Mouse (Mus musculus): ENCODE results near the gene Olfr692. TPM values are rescaled to one million over a fixed set of nuclear protein-coding genes. Genes with fewer than 3 reads are reported as not detected.
A peak's percentile ranks its signal among the peaks of the same experiment; 100 is the strongest.
"Not testable (repeated sequence)": the region's sequence is repeated elsewhere in the genome, so short reads cannot be mapped to it uniquely, and the experiment has no call there.

Olfr692 gene
- polyA plus RNA-seq, 1 experiment, result not detected

DNA sequence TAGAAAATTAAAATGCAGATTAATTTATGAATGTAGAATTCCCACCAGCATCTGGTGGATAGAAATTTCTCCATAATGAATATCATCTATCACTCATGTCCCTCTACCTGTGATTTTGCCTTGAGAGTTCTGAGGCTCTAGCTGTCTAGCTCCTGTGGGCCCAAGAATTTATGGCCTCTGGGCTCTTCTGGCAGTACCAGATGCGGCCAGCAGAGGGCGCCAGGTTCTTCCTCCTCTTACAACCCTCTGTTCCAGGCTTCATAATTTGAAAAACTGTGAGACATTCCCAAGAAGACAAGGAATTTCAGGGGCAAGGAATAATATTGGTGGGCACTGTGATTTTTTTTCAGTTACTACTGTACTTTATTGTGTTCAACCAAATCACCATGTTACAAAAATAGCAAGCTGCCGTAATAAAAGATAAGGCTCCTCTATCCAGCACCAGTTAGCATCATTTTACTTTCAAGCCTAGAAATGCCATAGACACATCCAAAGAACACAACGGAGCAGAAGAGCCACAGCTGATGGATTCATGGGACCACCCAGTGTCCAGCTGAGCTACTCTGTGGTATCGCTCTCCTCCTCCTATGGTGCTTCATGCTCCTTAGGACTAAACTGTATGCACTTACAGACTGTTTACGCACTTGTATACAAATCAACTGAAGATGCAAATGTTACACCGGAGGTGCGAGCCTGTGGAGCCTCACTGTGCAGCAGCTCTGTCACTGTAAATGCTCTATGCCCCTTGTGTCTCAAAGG is 44.0 kb downstream of the Olfr692 start:
- H3K36me3 ChIP-seq (ENCODE audit: control insufficient read depth, insufficient read depth, low read length, poor library complexity, severe bottlenecking); H3K9ac ChIP-seq (ENCODE audit: low read depth, poor library complexity, severe bottlenecking); H3K27ac ChIP-seq (ENCODE audit: insufficient read depth, low read length); H3K4me1 ChIP-seq (ENCODE audit: control insufficient read depth, insufficient read depth, low read length); H3K9me3 ChIP-seq (replicated peaks; ENCODE audit: control insufficient read depth, insufficient read depth, low read length, poor library complexity, severe bottlenecking); H3K27me3 ChIP-seq (ENCODE audit: control insufficient read depth, insufficient read depth, low read length, poor library complexity, severe bottlenecking); H3K4me3 ChIP-seq (ENCODE audit: low read depth, low read length): not testable (repeated sequence)
- TF ChIP-seq CTCF (IDR thresholded peaks at IDR 0.05; ENCODE audit: low read depth, low read length), result peak; percentile 80

DNA sequence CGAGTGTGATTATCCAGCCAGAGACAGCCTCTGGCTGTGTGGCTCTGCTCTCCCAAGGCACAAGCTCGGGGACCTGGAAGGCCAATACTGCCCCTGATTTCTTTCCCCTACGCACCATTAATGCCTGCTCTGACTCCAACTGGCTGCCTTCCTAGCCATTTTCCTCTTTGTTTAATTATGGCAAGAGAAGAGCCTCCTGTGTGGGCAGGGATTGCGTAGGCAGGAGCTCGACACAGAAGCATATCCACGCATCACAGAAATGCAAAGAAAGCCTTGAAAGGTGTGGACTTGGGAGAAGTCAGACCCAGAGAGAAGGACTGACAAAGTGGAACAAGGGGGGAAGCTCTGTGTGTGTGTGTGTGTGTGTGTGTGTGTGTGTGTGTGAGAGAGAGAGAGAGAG is 46.4 kb downstream of the Olfr692 start:
- H3K9me3 ChIP-seq (replicated peaks; ENCODE audit: control insufficient read depth, insufficient read depth, low read length, poor library complexity, severe bottlenecking), result no peaks in the 10 kb centered on the region
- H3K36me3 ChIP-seq (ENCODE audit: control insufficient read depth, insufficient read depth, low read length, poor library complexity, severe bottlenecking), result no peaks in the 10 kb centered on the region
- peaks cover 1% of the 10 kb centered on the region for H3K4me1 ChIP-seq (ENCODE audit: control insufficient read depth, insufficient read depth, low read length)
- no peaks in the 10 kb centered on the region for H3K27me3 ChIP-seq (ENCODE audit: control insufficient read depth, insufficient read depth, low read length, poor library complexity, severe bottlenecking)
- no peak overlapping the region for H3K27ac ChIP-seq (ENCODE audit: insufficient read depth, low read length)
- no peak overlapping the region for H3K9ac ChIP-seq (ENCODE audit: low read depth, poor library complexity, severe bottlenecking)
- TF ChIP-seq POLR2A (IDR thresholded peaks at IDR 0.05; ENCODE audit: insufficient read depth, low read length) (no peak), EP300 (IDR thresholded peaks at IDR 0.05; ENCODE audit: insufficient read depth, low read depth, low read length) (no peak), CTCF (IDR thresholded peaks at IDR 0.05; ENCODE audit: low read depth, low read length) (no peak)
- H3K4me3 ChIP-seq (ENCODE audit: low read depth, low read length), result no peak overlapping the region

DNA sequence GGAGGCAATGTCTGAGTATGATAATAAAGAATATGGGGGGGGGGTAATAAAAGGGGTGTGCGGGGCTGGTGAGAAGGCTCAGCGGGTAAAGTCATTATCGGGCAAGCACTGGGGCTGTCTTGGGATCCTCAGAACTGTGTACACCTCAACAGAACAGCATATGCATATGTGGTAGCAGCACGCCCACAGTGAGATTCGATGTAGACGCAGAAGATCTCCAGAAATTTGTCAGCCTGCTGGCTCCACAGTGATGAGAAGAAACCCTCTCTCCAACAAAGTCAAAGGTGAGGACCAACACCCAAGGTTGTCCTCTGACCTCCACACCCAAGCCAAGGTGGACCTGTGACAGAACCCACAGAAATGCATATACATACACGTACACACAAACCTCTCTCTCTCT is 48.5 kb downstream of the Olfr692 start:
- H3K9ac ChIP-seq (ENCODE audit: low read depth, poor library complexity, severe bottlenecking), result no peak overlapping the region
- no peaks in the 10 kb centered on the region for H3K27me3 ChIP-seq (ENCODE audit: control insufficient read depth, insufficient read depth, low read length, poor library complexity, severe bottlenecking)
- TF ChIP-seq EP300 (IDR thresholded peaks at IDR 0.05; ENCODE audit: insufficient read depth, low read depth, low read length), result no peak
- TF ChIP-seq CTCF (IDR thresholded peaks at IDR 0.05; ENCODE audit: low read depth, low read length), result no peak
- TF ChIP-seq POLR2A (IDR thresholded peaks at IDR 0.05; ENCODE audit: insufficient read depth, low read length), result no peak

DNA sequence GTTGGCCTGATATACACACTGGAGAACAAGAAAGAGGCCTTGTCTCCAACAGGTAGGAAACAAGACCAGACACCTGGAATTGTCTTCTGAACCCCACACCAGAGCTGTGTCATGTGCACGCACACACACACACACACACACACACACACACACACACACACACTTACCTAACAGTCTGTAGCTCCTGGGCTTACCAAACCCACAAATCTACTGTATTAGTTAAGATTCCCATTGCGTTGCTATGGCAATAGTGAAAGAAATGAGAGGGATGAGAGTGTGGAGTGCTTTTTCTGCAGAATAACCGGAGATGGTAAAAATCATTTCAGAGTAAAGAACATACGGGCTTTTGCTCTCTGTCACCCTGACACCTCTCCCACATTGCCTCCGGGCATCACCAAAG is 50.1 kb downstream of the Olfr692 start:
- no peaks in the 10 kb centered on the region for H3K36me3 ChIP-seq (ENCODE audit: control insufficient read depth, insufficient read depth, low read length, poor library complexity, severe bottlenecking)
- peaks cover 1% of the 10 kb centered on the region for H3K4me1 ChIP-seq (ENCODE audit: control insufficient read depth, insufficient read depth, low read length)
- H3K9me3 ChIP-seq (replicated peaks; ENCODE audit: control insufficient read depth, insufficient read depth, low read length, poor library complexity, severe bottlenecking), result no peaks in the 10 kb centered on the region
- TF ChIP-seq EP300 (IDR thresholded peaks at IDR 0.05; ENCODE audit: insufficient read depth, low read depth, low read length) (no peak), CTCF (IDR thresholded peaks at IDR 0.05; ENCODE audit: low read depth, low read length) (no peak), POLR2A (IDR thresholded peaks at IDR 0.05; ENCODE audit: insufficient read depth, low read length) (no peak)
- no peak overlapping the region for H3K27ac ChIP-seq (ENCODE audit: insufficient read depth, low read length)
- H3K27me3 ChIP-seq (ENCODE audit: control insufficient read depth, insufficient read depth, low read length, poor library complexity, severe bottlenecking), result no peaks in the 10 kb centered on the region
- H3K4me3 ChIP-seq (ENCODE audit: low read depth, low read length), result no peak overlapping the region
- H3K9ac ChIP-seq (ENCODE audit: low read depth, poor library complexity, severe bottlenecking), result no peak overlapping the region

More for the DNA sequence above, 48.5 kb downstream of the Olfr692 start:
- Histone ChIP-seq H3K4me3 (ENCODE audit: low read depth, low read length) (no peak overlapping the region), H3K9me3 (replicated peaks; ENCODE audit: control insufficient read depth, insufficient read depth, low read length, poor library complexity, severe bottlenecking) (no peaks in the 10 kb centered on the region), H3K36me3 (ENCODE audit: control insufficient read depth, insufficient read depth, low read length, poor library complexity, severe bottlenecking) (no peaks in the 10 kb centered on the region), H3K4me1 (ENCODE audit: control insufficient read depth, insufficient read depth, low read length) (peaks cover 1% of the 10 kb centered on the region), H3K27ac (ENCODE audit: insufficient read depth, low read length) (no peak overlapping the region)

Other genes starting within 250 kb of the Olfr692 start
- not detected in 2 replicates for gene Olfr683, start 221.2 kb upstream of the Olfr692 start, polyA plus RNA-seq (2011; ENCODE audit: insufficient read depth, insufficient read length, low read depth, missing spikeins)
- not detected in 2 replicates for gene Olfr684, start 204.6 kb upstream of the Olfr692 start, polyA plus RNA-seq (2011; ENCODE audit: insufficient read depth, insufficient read length, low read depth, missing spikeins)
- not detected in 2 replicates for gene Olfr685, start 182.2 kb upstream of the Olfr692 start, polyA plus RNA-seq (2011; ENCODE audit: insufficient read depth, insufficient read length, low read depth, missing spikeins)
- not detected in 2 replicates for gene Olfr686, start 160.7 kb upstream of the Olfr692 start, polyA plus RNA-seq (2011; ENCODE audit: insufficient read depth, insufficient read length, low read depth, missing spikeins)
- gene Olfr688, start 80.1 kb upstream of the Olfr692 start, polyA plus RNA-seq (2011; ENCODE audit: insufficient read depth, insufficient read length, low read depth, missing spikeins), result not detected in 2 replicates
- not detected in 2 replicates for gene Olfr689, start 57.1 kb upstream of the Olfr692 start, polyA plus RNA-seq (2011; ENCODE audit: insufficient read depth, insufficient read length, low read depth, missing spikeins)
- 0.62 TPM in 1 of 2 replicates, not detected in the other for gene Olfr690, start 34.1 kb upstream of the Olfr692 start, polyA plus RNA-seq (2011; ENCODE audit: insufficient read depth, insufficient read length, low read depth, missing spikeins)
- gene Olfr691, start 26.0 kb upstream of the Olfr692 start, polyA plus RNA-seq (2011; ENCODE audit: insufficient read depth, insufficient read length, low read depth, missing spikeins), result 0.85 TPM in 1 of 2 replicates, not detected in the other
- gene Gm5901, start 6.8 kb downstream of the Olfr692 start, polyA plus RNA-seq (2011; ENCODE audit: insufficient read depth, insufficient read length, low read depth, missing spikeins), result not detected in 2 replicates
- 46.2 and 49.7 TPM in 2 replicates for gene Fam160a2, start 31.8 kb downstream of the Olfr692 start, polyA plus RNA-seq (2011; ENCODE audit: insufficient read depth, insufficient read length, low read depth, missing spikeins)
- gene Cnga4, start 36.3 kb downstream of the Olfr692 start, polyA plus RNA-seq (2011; ENCODE audit: insufficient read depth, insufficient read length, low read depth, missing spikeins), result not detected in 2 replicates
- 0.40 TPM in 1 of 2 replicates, not detected in the other for gene Cckbr, start 57.5 kb downstream of the Olfr692 start, polyA plus RNA-seq (2011; ENCODE audit: insufficient read depth, insufficient read length, low read depth, missing spikeins)
- gene Cavin3, start 114.1 kb downstream of the Olfr692 start, polyA plus RNA-seq (2011; ENCODE audit: insufficient read depth, insufficient read length, low read depth, missing spikeins), result 0.96 and 1.1 TPM in 2 replicates
- 16.2 and 17.1 TPM in 2 replicates for gene Smpd1, start 186.1 kb downstream of the Olfr692 start, polyA plus RNA-seq (2011; ENCODE audit: insufficient read depth, insufficient read length, low read depth, missing spikeins)
- 14.7 and 16.0 TPM in 2 replicates for gene Apbb1, start 213.4 kb downstream of the Olfr692 start, polyA plus RNA-seq (2011; ENCODE audit: insufficient read depth, insufficient read length, low read depth, missing spikeins)
- not detected in 2 replicates for gene Hpx, start 231.9 kb downstream of the Olfr692 start, polyA plus RNA-seq (2011; ENCODE audit: insufficient read depth, insufficient read length, low read depth, missing spikeins)